Mouse (Mus musculus) MEL (cell line): ENCODE results near the gene Tiam1.

ENCODE experiments used
- CTCF ChIP-seq, 3 experiments: IDR thresholded peaks in 2 of 3; conservative IDR thresholded peaks in 1 of 3; 2 replicates each; pipeline ENCODE4 v1.5.1; 2011 to 2012; ENCODE audit warnings: low read length in 3 of 3, low read depth in 2 of 3, mild to moderate bottlenecking in 2 of 3, improper control_type of control experiment in 1 of 3, inconsistent platforms in 1 of 3, mixed read lengths in 1 of 3, moderate library complexity in 1 of 3; ENCODE audit not compliant: control insufficient read depth in 1 of 3, insufficient read depth in 1 of 3, poor library complexity in 1 of 3, severe bottlenecking in 1 of 3
- GATA1 ChIP-seq: IDR thresholded peaks from 2 replicates; pipeline ENCODE4 v1.6.1; 2011; ENCODE audit warnings: low read depth, low read length, improper control_type of control experiment
- MEF2A ChIP-seq: IDR thresholded peaks from 2 replicates; pipeline ENCODE4 v1.6.1; 2014; ENCODE audit warnings: low read depth, mild to moderate bottlenecking, inconsistent platforms, low read length, improper control_type of control experiment; ENCODE audit not compliant: poor library complexity, insufficient replicate concordance, severe bottlenecking; ENCODE audit errors: extremely low read depth
- NELFE ChIP-seq: IDR thresholded peaks from 2 replicates; pipeline ENCODE4 v1.6.1; 2011; ENCODE audit warnings: low read depth, low read length, improper control_type of control experiment
- NRF1 ChIP-seq: IDR thresholded peaks from 2 replicates; pipeline ENCODE4 v1.6.1; 2014; ENCODE audit warnings: low read depth, mild to moderate bottlenecking, inconsistent platforms, low read length, improper control_type of control experiment, moderate library complexity; ENCODE audit not compliant: poor library complexity, insufficient read depth, severe bottlenecking
- POLR2A ChIP-seq, 2 experiments: IDR thresholded peaks; 2 replicates each; pipeline ENCODE4 v1.6.1; 2011 to 2012; ENCODE audit warnings: low read length in 2 of 2, mild to moderate bottlenecking in 2 of 2, control low read depth in 1 of 2, improper control_type of control experiment in 1 of 2, low read depth in 1 of 2, moderate library complexity in 1 of 2; ENCODE audit not compliant: control insufficient read depth in 1 of 2, insufficient read depth in 1 of 2, poor library complexity in 1 of 2

- TF ChIP-seq NELFE (no peak), POLR2A (IDR thresholded peaks at IDR 0.05; ENCODE audit: control insufficient read depth in 1 of 2, insufficient read depth in 1 of 2, low read depth in 1 of 2, low read length in 2 of 2, poor library complexity in 1 of 2) (no peak), CTCF (IDR thresholded peaks at IDR 0.05 in 2 of 3, conservative IDR thresholded peaks at IDR 0.05 in 1 of 3; ENCODE audit: control insufficient read depth in 1 of 3, insufficient read depth in 1 of 3, low read depth in 2 of 3, low read length in 3 of 3, poor library complexity in 1 of 3, severe bottlenecking in 1 of 3) (peak; percentile 49 to 91 (median 61)), MEF2A (no peak), GATA1 (no peak), NRF1 (no peak)
Observed at GRCm38 (mm10) chr16:89765470-89765869, 378.1 kb downstream of the Tiam1 start.
